Mouse (Mus musculus) erythroblast, embryonic 14.5 days (primary cell): ENCODE measurements around the gene Arhgdig.

Experiments
- GATA1 ChIP-seq: IDR thresholded peaks from 2 replicates; pipeline ENCODE4 v1.6.1; 2012; ENCODE audit warnings: low read length, inconsistent platforms, mixed read lengths
- TAL1 ChIP-seq: IDR thresholded peaks from 3 replicates; pipeline ENCODE4 v1.6.1; 2012; ENCODE audit warnings: low read length, inconsistent platforms, mixed read lengths

- no peak for TF ChIP-seq GATA1
- no peak for TF ChIP-seq TAL1
Observed at GRCm38 (mm10) chr17:26251886-26252538, 44.4 kb upstream of the Arhgdig start.
